Mouse (Mus musculus): ENCODE results near the gene Aloxe3.

Aloxe3 gene

DNA sequence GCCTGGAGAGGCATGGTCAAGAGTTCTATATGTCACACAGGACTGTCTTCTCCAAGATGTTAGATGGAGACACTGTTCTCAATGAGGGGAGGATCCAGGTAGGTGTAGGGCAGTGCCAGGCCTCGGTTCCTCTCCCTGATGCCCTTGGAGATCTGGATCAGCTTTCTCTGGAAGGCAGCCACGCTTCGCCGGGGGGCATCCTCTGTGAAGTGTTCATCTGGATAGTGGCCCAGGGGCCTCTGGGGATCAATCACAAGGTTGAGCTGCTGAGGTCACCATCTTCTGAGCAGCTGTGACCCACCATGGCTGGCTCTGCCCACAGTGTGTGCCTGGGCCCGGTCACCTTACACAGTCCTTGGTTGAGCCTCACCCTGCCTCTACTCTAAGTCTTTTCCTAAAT, 59.3 kb downstream of the Aloxe3 start:
- DNase-seq = no peak

DNA sequence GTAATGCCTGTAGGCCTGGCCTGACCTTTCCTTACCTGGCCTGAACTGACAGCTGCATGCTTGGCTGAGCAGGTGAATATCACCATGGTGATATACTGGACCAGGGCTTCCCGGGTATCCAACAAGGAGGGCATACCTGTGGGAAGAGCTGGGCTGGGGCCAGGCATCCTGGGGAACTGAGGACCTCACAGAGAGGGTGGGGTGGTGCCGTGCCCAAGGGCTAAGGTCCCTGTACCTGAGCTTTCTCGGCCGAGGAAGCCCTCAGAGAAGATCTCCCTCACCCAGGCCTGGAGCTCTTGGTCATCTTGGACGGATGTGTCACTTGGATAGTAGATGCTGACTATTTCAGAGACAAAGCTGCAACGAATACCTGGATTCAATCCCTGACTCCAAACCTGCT, 60.2 kb downstream of the Aloxe3 start:
- no peak for DNase-seq

DNA sequence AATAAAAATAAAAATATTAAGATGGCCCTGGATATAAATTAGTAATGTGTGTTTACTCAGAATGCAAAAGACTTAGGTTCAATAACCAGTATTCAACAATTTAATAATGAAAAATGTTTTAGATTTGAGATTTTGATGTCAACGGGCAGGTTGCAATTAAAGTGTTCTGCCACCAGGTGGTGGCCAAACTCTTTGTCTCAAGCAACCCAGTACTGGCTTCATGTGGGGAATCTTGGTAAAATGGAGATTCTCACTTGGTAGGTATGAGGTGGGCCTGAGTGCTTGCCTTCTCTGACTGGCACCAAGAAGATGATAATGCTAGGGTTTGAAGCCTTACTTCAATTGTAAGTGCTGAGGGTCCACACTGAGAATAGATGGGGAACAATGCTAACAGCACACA, 67.1 kb downstream of the Aloxe3 start:
- DNase-seq = no peak

GRCm38 (mm10) chr11:69196766-69197165, 71.1 kb downstream of the Aloxe3 start:
- DNase-seq = no peak

- DNase-seq = no peak
Observed at GRCm38 (mm10) chr11:69197194-69197593, 71.5 kb downstream of the Aloxe3 start.

- DNase-seq = no peak
Observed at GRCm38 (mm10) chr11:69197743-69198142, 72.0 kb downstream of the Aloxe3 start, which contains the start of gene Alox8. TSS of gene Alox8 (minus strand) at chr11:69197843.
